Mouse (Mus musculus): ENCODE measurements around the gene Vmn1r203. TPM values are rescaled to one million over a fixed set of nuclear protein-coding genes. Genes with fewer than 3 reads are reported as not detected.
"Not testable (repeated sequence)": the region's sequence is repeated elsewhere in the genome, so short reads cannot be mapped to it uniquely, and the experiment has no call there.

Gene Vmn1r203
- polyA plus RNA-seq (2015; fragmentation: Nextera tagmentation; extraction: Ambion mirVana), result not detected in 2 replicates

- H3K27me3 ChIP-seq, result no peaks in the 10 kb centered on the region
- no peak within 1 kb of the TSS for H3K4me2 ChIP-seq (replicated peaks)
- H3K27ac ChIP-seq (replicated peaks), result no peak within 1 kb of the TSS
- no peaks in the 10 kb centered on the region for H3K9me3 ChIP-seq
- no peak within 1 kb of the TSS for H3K4me3 ChIP-seq
- H3K9ac ChIP-seq (replicated peaks), result no peak within 1 kb of the TSS
- ATAC-seq (replicated peaks), result no peak
- no peaks in the 10 kb centered on the region for H3K4me1 ChIP-seq
- H3K36me3 ChIP-seq, result no peaks in the 10 kb centered on the region
Observed at GRCm38 (mm10) chr13:22517814-22518213, at the start of gene Vmn1r203. Gene Vmn1r203, plus strand, starts transcription at chr13:22518114.

GRCm38 (mm10) chr13:22471623-22472022 lies 46.3 kb upstream of the Vmn1r203 start, which contains the start of gene Vmn1r201:
Gene Vmn1r201, plus strand, starts transcription at chr13:22471923.
- no peaks in the 10 kb centered on the region for H3K36me3 ChIP-seq
- H3K4me1 ChIP-seq, result no peaks in the 10 kb centered on the region
- H3K4me3 ChIP-seq, result no peak within 1 kb of the TSS
- no peaks in the 10 kb centered on the region for H3K9me3 ChIP-seq
- no peak within 1 kb of the TSS for H3K4me2 ChIP-seq (replicated peaks)
- no peak within 1 kb of the TSS for H3K9ac ChIP-seq (replicated peaks)
- WGBS, result 65% methylated on average over 1 of the region's 1 CpGs
- H3K27ac ChIP-seq (replicated peaks), result no peak within 1 kb of the TSS
- no peaks in the 10 kb centered on the region for H3K27me3 ChIP-seq
- no peak for ATAC-seq (replicated peaks)

GRCm38 (mm10) chr13:22502431-22502830 lies 15.5 kb upstream of the Vmn1r203 start:
- ATAC-seq (replicated peaks), result no peak
- H3K27me3 ChIP-seq, result no peaks in the 10 kb centered on the region
- 70% methylated on average over 3 of the region's 3 CpGs for WGBS
- H3K4me1 ChIP-seq, result no peaks in the 10 kb centered on the region
- no peak overlapping the region for H3K9ac ChIP-seq (replicated peaks)
- H3K4me2 ChIP-seq (replicated peaks), result no peak overlapping the region
- no peak overlapping the region for H3K4me3 ChIP-seq
- H3K9me3 ChIP-seq, result no peaks in the 10 kb centered on the region
- no peak overlapping the region for H3K27ac ChIP-seq (replicated peaks)
- H3K36me3 ChIP-seq, result no peaks in the 10 kb centered on the region

- Histone ChIP-seq H3K9me3 (no peaks in the 10 kb centered on the region), H3K27ac (replicated peaks) (no peak within 1 kb of the TSS), H3K4me2 (replicated peaks) (no peak within 1 kb of the TSS), H3K9ac (replicated peaks) (no peak within 1 kb of the TSS), H3K36me3 (no peaks in the 10 kb centered on the region), H3K27me3 (no peaks in the 10 kb centered on the region), H3K4me3 (no peak within 1 kb of the TSS), H3K4me1 (no peaks in the 10 kb centered on the region)
- ATAC-seq (replicated peaks), result no peak
Observed at GRCm38 (mm10) chr13:22505281-22505680, 12.6 kb upstream of the Vmn1r203 start, which contains the start of gene Vmn1r202. Gene Vmn1r202, minus strand, starts transcription at chr13:22505381.

GRCm38 (mm10) chr13:22552898-22553297 lies 35.0 kb downstream of the Vmn1r203 start, which contains the start of gene Vmn1r204:
Gene Vmn1r204, plus strand, starts transcription at chr13:22553198.
- not testable (repeated sequence) for H3K4me2 ChIP-seq (replicated peaks); H3K9me3 ChIP-seq; ATAC-seq (replicated peaks); H3K4me1 ChIP-seq; H3K4me3 ChIP-seq; H3K36me3 ChIP-seq; H3K27me3 ChIP-seq; H3K9ac ChIP-seq (replicated peaks); H3K27ac ChIP-seq (replicated peaks)
- WGBS, result 85% methylated on average over 1 of the region's 1 CpGs

- 85% methylated on average over 3 of the region's 3 CpGs for WGBS
- H3K4me3 ChIP-seq; H3K36me3 ChIP-seq; H3K27ac ChIP-seq (replicated peaks); H3K9me3 ChIP-seq; H3K27me3 ChIP-seq; H3K4me1 ChIP-seq; ATAC-seq (replicated peaks); H3K4me2 ChIP-seq (replicated peaks); H3K9ac ChIP-seq (replicated peaks): not testable (repeated sequence)
Observed at GRCm38 (mm10) chr13:22574911-22575310, 57.0 kb downstream of the Vmn1r203 start.

Other genes with a start within 250 kb of the Vmn1r203 start
- not detected in 2 replicates for gene Vmn1r195, start 247.6 kb upstream of the Vmn1r203 start, polyA plus RNA-seq (2015; fragmentation: Nextera tagmentation; extraction: Ambion mirVana)
- not detected in 2 replicates for gene Vmn1r196, start 228.2 kb upstream of the Vmn1r203 start, polyA plus RNA-seq (2015; fragmentation: Nextera tagmentation; extraction: Ambion mirVana)
- not detected in 2 replicates for gene Vmn1r197, start 193.5 kb upstream of the Vmn1r203 start, polyA plus RNA-seq (2015; fragmentation: Nextera tagmentation; extraction: Ambion mirVana)
- not detected in 2 replicates for gene Vmn1r198, start 167.8 kb upstream of the Vmn1r203 start, polyA plus RNA-seq (2015; fragmentation: Nextera tagmentation; extraction: Ambion mirVana)
- gene Vmn1r199, start 138.3 kb upstream of the Vmn1r203 start, polyA plus RNA-seq (2015; fragmentation: Nextera tagmentation; extraction: Ambion mirVana), result not detected in 2 replicates
- gene Vmn1r200, start 127.7 kb upstream of the Vmn1r203 start, polyA plus RNA-seq (2015; fragmentation: Nextera tagmentation; extraction: Ambion mirVana), result not detected in 2 replicates
- gene Vmn1r201, start 46.2 kb upstream of the Vmn1r203 start, polyA plus RNA-seq (2015; fragmentation: Nextera tagmentation; extraction: Ambion mirVana), result not detected in 2 replicates
- gene Vmn1r202, start 12.7 kb upstream of the Vmn1r203 start, polyA plus RNA-seq (2015; fragmentation: Nextera tagmentation; extraction: Ambion mirVana), result not detected in 2 replicates
- gene Vmn1r204, start 35.1 kb downstream of the Vmn1r203 start, polyA plus RNA-seq (2015; fragmentation: Nextera tagmentation; extraction: Ambion mirVana), result not detected in 2 replicates
- not detected in 2 replicates for gene Vmn1r205, start 74.9 kb downstream of the Vmn1r203 start, polyA plus RNA-seq (2015; fragmentation: Nextera tagmentation; extraction: Ambion mirVana)
- not detected in 2 replicates for gene Vmn1r206, start 106.1 kb downstream of the Vmn1r203 start, polyA plus RNA-seq (2015; fragmentation: Nextera tagmentation; extraction: Ambion mirVana)
- gene Vmn1r207-ps, start 211.5 kb downstream of the Vmn1r203 start, polyA plus RNA-seq (2015; fragmentation: Nextera tagmentation; extraction: Ambion mirVana), result not detected in 2 replicates

Measured in forebrain, embryonic 15.5 days (tissue).